Mouse (Mus musculus) MEL-GATA-1-ER (cell line): Measurements from ENCODE around the gene Haus8.
"Not testable (repeated sequence)": the region's sequence is repeated elsewhere in the genome, so short reads cannot be mapped to it uniquely, and the experiment has no call there.

ENCODE experiments used
- DNase-seq: peaks from one replicate; pipeline ENCODE4 v3.0.0-alpha.2; 2012; ENCODE audit warnings: low read depth; ENCODE audit errors: extremely low read depth

The Haus8 gene

GRCm38 (mm10) chr8:71272286-71273150 lies at the start of gene Haus8, which contains the start of gene Myo9b:
Gene Haus8 (minus strand): TSS chr8:71272934.
Gene Myo9b (plus strand): TSS chr8:71272714.
- DNase-seq, result peak; percentile 96

- not testable (repeated sequence) for DNase-seq
Measured at GRCm38 (mm10) chr8:71319760-71320159, 47.0 kb upstream of the Haus8 start.

- not testable (repeated sequence) for DNase-seq
Measured at GRCm38 (mm10) chr8:71318610-71319009, 45.9 kb upstream of the Haus8 start.

GRCm38 (mm10) chr8:71316486-71317031 lies 43.8 kb upstream of the Haus8 start:
- no peak for DNase-seq

- no peak for DNase-seq
Measured at GRCm38 (mm10) chr8:71315972-71316371, 43.2 kb upstream of the Haus8 start.

- DNase-seq, result peak; percentile 33
Measured at GRCm38 (mm10) chr8:71313951-71314350, 41.2 kb upstream of the Haus8 start.

- DNase-seq, result no peak
Measured at GRCm38 (mm10) chr8:71312700-71313099, 40.0 kb upstream of the Haus8 start.

GRCm38 (mm10) chr8:71310446-71310845 lies 37.7 kb upstream of the Haus8 start:
- no peak for DNase-seq

GRCm38 (mm10) chr8:71307913-71308312 lies 35.2 kb upstream of the Haus8 start:
- DNase-seq, result no peak

GRCm38 (mm10) chr8:71307371-71307770 lies 34.6 kb upstream of the Haus8 start:
- no peak for DNase-seq

- DNase-seq, result no peak
Measured at GRCm38 (mm10) chr8:71305988-71306387, 33.3 kb upstream of the Haus8 start.

- no peak for DNase-seq
Measured at GRCm38 (mm10) chr8:71303632-71304031, 30.9 kb upstream of the Haus8 start.

- DNase-seq, result no peak
Measured at GRCm38 (mm10) chr8:71302788-71303187, 30.1 kb upstream of the Haus8 start.

- DNase-seq, result no peak
Measured at GRCm38 (mm10) chr8:71299716-71300115, 27.0 kb upstream of the Haus8 start.

GRCm38 (mm10) chr8:71297439-71297838 lies 24.7 kb upstream of the Haus8 start:
- no peak for DNase-seq

GRCm38 (mm10) chr8:71296784-71297183 lies 24.1 kb upstream of the Haus8 start:
- DNase-seq, result no peak

GRCm38 (mm10) chr8:71296188-71296621 lies 23.5 kb upstream of the Haus8 start:
- peak; percentile 19 for DNase-seq

- not testable (repeated sequence) for DNase-seq
Measured at GRCm38 (mm10) chr8:71293930-71294329, 21.2 kb upstream of the Haus8 start.

GRCm38 (mm10) chr8:71291351-71291750 lies 18.6 kb upstream of the Haus8 start:
- no peak for DNase-seq

GRCm38 (mm10) chr8:71290911-71291310 lies 18.2 kb upstream of the Haus8 start:
- no peak for DNase-seq

GRCm38 (mm10) chr8:71290211-71290610 lies 17.5 kb upstream of the Haus8 start:
- DNase-seq, result no peak

GRCm38 (mm10) chr8:71289098-71289497 lies 16.4 kb upstream of the Haus8 start:
- DNase-seq, result no peak
